Mouse (Mus musculus): ENCODE measurements around the gene Mapk8ip1. TPM values are rescaled to one million over a fixed set of nuclear protein-coding genes. Genes with fewer than 3 reads are reported as not detected.

Mapk8ip1 gene
- total RNA-seq (2021) (10 to 100 TPM; 30.2 to 34.9 TPM), polyA plus RNA-seq (2012; rRNA removed) (60.9 and 67.1 TPM in 2 replicates)
- long read RNA-seq, transcript Mapk8ip1-201 (12 exons, 2,930 nt): major isoform, 26 of 60 reads
- long read RNA-seq, transcript Mapk8ip1-202 (12 exons, 3,274 nt): minor isoform, 8 of 60 reads
- long read RNA-seq, partial matches to known transcripts: 24 of 60 reads
- long read RNA-seq, other reads (novel, unspliced or antisense): 2 of 60 reads

GRCm38 (mm10) chr2:92401091-92401561, at the start of gene Mapk8ip1:
Gene Mapk8ip1 (minus strand): TSS chr2:92401263.
- peak; percentile 31 for DNase-seq

GRCm38 (mm10) chr2:92447121-92447740, 46.2 kb upstream of the Mapk8ip1 start:
- DNase-seq: no peak

DNA sequence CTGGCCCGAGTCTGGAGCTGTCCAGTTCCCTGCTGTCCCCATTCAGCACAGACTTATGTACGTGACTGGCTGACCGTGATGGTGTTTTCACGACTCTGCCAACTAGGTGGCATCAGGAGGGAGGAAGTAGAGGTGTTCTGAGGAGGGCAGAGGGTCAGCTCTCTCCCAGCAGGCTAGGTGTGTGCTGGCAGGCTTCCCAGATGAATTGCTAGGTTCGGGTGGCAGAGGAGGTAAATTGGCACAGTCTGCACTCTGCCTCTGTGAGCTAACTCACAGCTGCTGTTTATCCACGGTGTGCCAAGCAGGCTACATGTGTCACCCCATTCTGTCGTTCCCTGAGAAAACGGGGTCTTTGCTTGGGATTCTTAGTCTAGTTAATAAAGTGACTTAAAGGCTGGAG, 45.6 kb upstream of the Mapk8ip1 start:
- no peak for DNase-seq

DNA sequence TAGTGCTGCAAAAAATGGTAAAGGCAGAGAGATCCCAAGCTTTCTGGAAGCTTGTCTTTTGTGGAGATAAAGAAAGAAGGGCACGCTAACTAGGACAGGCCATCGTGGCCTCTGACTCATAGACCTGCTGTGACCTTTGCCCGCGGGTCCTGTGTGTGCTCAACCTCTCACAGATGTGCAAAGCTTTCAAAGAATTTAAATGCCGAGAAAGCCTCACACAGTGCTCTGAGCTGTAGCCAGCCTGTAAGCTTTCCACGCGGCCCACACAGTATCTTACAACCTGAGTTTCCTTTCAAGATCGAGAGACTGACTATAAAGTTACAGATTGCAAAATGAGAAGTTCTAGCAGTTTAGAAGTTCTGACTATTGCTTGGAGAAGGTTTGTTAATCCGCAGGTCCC, 44.8 kb upstream of the Mapk8ip1 start:
- DNase-seq: peak; percentile 56

DNA sequence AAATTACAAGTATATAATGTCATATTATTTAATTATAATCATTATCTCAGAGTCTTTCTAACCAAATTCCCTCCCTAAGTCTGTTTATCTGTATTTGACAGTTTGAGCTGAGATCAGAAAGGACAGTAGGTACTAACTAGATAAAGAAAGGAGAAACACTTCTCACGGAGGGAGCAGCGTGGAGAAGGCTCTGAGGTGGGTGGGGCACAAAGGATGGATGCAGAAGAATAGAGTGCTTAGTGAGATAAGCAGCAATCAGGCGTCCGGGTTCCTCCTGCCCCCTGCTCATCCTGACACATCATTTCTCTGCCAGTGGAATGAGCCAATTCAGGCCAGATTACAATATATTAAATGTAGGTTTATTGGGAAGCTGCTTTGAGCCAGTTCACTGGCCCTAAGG, 43.3 kb upstream of the Mapk8ip1 start:
- DNase-seq: no peak

DNA sequence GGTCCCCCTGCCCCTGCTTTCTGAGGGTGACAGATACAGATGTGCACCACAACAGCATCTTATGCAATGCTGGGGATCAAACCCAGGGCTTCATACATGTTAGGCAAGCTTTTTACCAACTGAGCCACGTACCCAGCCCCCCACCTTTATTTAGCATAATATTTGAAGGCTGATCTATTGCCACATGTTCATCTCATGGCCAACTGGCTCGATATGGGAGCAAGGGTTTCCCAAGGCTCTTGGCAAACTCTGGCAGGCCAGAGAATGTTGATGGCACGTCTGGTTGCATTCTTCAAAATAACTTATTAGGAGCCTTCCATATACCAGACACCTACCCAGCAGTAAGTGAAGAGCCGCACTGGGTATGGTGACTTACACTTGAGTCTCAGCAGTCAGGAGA, 42.2 kb upstream of the Mapk8ip1 start:
- DNase-seq: no peak

GRCm38 (mm10) chr2:92442419-92443001, 41.4 kb upstream of the Mapk8ip1 start:
- DNase-seq: no peak

GRCm38 (mm10) chr2:92440432-92440831, 39.4 kb upstream of the Mapk8ip1 start:
- no peak for DNase-seq

GRCm38 (mm10) chr2:92438567-92438966, 37.5 kb upstream of the Mapk8ip1 start:
- no peak for DNase-seq

DNA sequence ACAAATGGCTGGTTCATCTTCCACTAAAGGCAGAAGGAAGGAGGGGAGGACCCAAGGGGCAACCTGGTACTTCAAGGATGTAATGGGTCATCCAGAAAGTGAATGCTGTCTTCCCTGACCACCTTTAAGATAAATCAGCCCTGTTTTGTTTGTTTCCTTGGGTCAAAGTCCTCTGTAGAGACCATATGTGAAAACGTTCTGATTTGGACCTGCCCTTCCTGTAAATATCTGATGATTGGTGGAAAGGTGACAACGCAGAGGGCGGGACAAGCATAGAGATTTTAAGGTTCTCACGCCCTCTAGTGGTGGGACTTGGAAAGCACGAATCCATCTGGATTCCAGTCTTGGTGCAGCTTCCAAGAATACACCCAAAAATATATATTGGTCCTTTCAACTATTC, 36.8 kb upstream of the Mapk8ip1 start:
- DNase-seq: peak; percentile 83

DNA sequence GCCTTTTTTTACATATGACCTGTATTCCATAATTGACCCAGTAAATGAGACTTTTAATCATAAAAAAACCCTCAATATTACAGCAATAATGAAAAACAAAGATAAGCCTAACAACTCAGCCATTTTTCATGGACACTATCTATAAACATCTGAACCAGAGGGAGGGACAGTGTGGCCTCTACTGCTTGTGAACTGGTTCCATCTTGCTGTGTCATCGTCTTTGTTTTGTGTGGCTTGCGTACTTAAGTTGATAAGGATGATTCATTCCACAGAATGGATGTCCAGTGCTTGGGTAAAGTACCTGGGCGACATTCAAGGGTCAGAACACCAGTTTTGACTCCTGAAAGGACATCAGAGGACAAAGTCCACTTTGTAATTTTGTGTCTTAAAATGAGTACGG, 36.3 kb upstream of the Mapk8ip1 start:
- DNase-seq: no peak

DNA sequence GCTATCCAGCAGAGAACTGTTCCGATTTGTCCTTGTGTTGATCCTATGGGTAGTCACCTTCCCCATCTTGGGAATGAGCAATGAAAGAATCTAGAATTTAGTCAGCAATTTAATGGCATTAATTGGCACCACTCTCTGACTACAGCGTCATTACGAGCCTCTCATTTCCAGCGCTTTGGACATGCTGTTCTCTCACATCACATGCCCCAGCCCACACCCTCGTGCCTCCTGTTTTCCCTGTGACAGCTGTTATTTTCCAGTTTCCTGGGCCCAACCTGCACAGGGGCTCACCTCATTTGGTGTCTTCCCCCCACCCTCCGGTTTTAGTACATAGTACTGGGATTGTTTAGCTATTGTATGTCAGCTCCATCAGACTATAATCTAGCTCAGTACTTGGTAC, 34.0 kb upstream of the Mapk8ip1 start:
- no peak for DNase-seq

DNA sequence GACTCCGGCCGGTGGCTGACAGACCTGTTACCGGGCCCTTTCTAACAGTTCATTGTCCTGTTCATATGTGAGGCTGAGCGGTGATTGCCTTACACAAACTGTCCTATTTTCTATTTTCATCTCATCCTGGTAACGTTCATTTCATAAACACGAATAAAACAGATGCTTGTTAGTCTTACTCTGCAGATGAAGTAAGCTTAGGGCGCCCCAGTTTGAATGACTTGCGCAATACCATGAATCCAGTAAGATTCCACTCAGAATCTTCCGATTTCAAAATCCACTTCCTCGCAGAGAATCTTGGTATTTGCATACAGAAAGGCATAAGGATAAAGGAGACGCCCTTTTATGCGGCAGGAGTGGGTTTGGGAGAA, 33.3 kb upstream of the Mapk8ip1 start:
- no peak for DNase-seq

DNA sequence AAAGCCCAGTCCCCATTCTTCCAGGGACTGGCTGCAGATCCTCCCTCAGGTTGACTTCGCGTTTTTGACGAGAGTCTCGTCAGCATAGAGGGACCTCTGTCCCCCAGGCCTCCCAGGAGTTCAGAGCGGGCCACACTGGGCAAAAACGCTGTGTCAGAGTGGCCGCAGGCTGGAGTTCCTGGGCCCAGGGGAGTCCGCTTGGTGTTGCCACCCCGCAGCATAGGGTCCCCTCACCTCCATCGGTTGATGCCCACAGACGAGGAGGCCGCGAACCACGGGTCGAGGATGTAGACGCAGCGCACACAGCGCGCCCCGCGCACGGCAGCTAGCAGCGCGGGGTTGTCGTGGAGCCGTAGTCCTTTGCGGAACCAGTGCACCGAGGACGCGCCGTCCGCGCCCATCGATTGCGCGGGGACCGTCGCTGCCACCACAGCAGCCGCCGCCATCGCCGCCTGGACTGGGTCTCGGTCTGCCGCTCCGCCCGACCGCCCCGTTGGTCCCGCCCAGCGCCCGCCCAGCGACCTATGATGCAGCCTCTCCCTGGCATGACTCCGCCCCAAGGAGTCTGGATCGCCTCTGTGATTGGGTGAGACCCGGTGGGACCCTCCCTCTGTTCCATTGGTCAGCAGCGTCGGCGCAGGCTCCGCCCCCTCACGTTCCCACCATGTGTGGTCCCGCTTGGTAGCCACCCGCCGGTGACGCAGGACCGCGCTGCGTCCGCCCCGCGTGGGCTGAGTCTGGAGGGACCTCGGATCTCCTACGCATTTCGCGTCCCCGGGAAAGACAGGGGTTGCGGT, 32.7 kb upstream of the Mapk8ip1 start, which contains the start of gene Cry2:
Gene Cry2, minus strand, starts transcription at position 466 of the 797 bp plus-strand sequence.
- DNase-seq: peak; percentile 99

- DNase-seq: peak; percentile 62
Measured at GRCm38 (mm10) chr2:92432299-92433295, 31.5 kb upstream of the Mapk8ip1 start.

- no peak for DNase-seq
Measured at GRCm38 (mm10) chr2:92431611-92432179, 30.6 kb upstream of the Mapk8ip1 start.

GRCm38 (mm10) chr2:92430723-92431541, 29.9 kb upstream of the Mapk8ip1 start:
- DNase-seq: peak; percentile 63

DNA sequence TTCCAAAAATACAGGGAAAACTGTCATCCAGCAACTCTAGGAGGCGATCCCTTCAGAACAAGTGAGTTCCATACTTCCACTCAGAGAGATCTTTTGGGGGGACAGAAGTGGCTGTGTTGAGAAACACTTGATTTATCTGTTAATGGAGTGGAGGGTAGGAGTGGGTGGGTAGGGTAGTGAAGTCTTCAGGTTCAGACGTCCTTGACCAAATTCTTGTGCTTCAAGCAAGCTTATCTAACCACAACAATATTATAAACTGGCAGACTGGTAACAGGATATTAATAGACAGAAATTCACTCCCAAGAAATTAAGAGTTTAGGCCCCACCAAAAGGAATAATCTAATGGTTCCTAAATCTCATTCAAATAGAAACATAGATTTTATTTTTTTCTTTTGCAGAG, 29.0 kb upstream of the Mapk8ip1 start:
- DNase-seq: no peak

- peak; percentile 89 for DNase-seq
Measured at GRCm38 (mm10) chr2:92427882-92428281, 26.8 kb upstream of the Mapk8ip1 start.

DNA sequence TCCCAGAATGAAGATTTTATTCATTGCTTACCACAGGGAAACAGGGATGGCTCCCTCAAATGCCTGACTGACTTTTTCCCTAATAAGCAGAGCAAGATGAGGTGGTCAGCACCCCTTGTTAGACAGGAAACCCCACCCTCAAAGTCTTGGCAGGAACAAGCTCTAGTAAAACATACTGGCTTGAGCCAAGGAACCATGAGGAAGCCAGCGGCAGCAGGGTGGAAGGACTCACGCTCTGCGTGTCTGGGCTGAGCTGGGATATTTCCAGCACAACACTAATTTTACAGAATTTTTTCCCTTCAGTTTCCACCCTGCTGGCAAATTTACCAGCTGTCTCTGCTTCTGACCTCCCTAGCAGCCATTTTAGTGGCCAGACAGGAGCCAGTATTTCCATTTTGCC, 25.4 kb upstream of the Mapk8ip1 start:
- no peak for DNase-seq
